ENCODE assay signal across 27 mouse cellular contexts in the genomic region with DNA sequence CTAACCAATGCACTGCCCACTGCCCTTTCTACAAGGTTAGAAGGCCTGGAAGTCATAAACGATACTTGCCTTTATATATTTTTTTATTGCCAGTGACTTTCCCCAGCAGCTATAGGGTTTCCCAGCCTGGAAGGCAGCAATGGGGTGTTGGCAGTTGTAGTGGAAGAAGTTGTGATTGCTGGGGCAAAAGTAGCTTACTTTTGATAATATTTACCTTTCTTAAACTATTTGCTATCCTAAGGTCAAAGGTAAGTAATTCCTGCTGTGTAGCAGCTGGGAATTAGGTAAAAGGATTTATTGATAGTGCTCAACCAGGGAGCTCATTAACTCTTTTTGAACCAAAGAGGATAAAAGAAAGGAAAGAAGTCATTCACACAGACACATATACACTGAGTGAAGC.
DNase-seq lines count a peak whose midpoint lies in the region; ATAC-seq and TF ChIP-seq lines count a peak whose summit lies in the region.
"Had no signal": no experiment of that assay in that cellular context is flagged by ENCODE, and none has a peak within 500 bp of the region (broad histone marks: within the 10 kb centered on the region; RNA-seq: fewer than 3 reads in every experiment).

No protein-coding gene starts in this region.

- DNase-seq in embryo, embryonic 10.5 days (ENCODE audit: low spot score): peak; percentile 0
- no peak for DNase-seq in embryo, embryonic 10 days (ENCODE audit: low spot score)
- peak; percentile 86 for DNase-seq in liver, adult 2 months (ENCODE audit: extremely low read depth, low read depth, low spot score)
- DNase-seq in neural tube, embryonic 11.5 days (ENCODE audit: low spot score): no peak
- DNase-seq in stomach, postnatal 0 days (ENCODE audit: low spot score): peak; percentile 28
- DNase-seq: adrenal gland, adult 8-10 months; adrenal gland, postnatal 25 days; cerebellum, adult 11-12 months; cerebellum, adult 8-10 months; cerebellum, postnatal 10 days; cerebellum, postnatal 36 days; forebrain, postnatal 0 days; gastrocnemius, adult 2 months; gastrocnemius, postnatal 14 days; heart, adult 18-20 months; heart, postnatal 10 days; heart, postnatal 36 days had no signal

- no peak for TF ChIP-seq CTCF in liver, adult 2 months (IDR thresholded peaks at IDR 0.05; ENCODE audit: low read depth, low read length)
- no peak for TF ChIP-seq CTCF in stomach, postnatal 0 days (IDR thresholded peaks at IDR 0.05; ENCODE audit: low read depth)

- TF ChIP-seq POLR2A in liver, adult 2 months (IDR thresholded peaks at IDR 0.05; ENCODE audit: extremely low read depth, insufficient read depth, low read length): no peak

- no peak overlapping the region for H3K27ac ChIP-seq in liver, adult 2 months (replicated peaks; ENCODE audit: insufficient read depth, low read depth, low read length)
- H3K27ac ChIP-seq in liver, embryonic 12.5 days: no peak overlapping the region
- no peak overlapping the region for H3K27ac ChIP-seq in neural tube, embryonic 11.5 days (ENCODE audit: low read depth, low read length)
- H3K27ac ChIP-seq in neural tube, embryonic 15.5 days (replicated peaks): no peak overlapping the region
- no peak overlapping the region for H3K27ac ChIP-seq in stomach, postnatal 0 days (replicated peaks)
- H3K27ac ChIP-seq in midbrain, embryonic 15.5 days: no peak overlapping the region
- H3K27ac ChIP-seq: embryonic facial prominence, embryonic 12.5 days; embryonic facial prominence, embryonic 15.5 days; gastrocnemius, adult 2 months; heart, embryonic 15.5 days; hindbrain, embryonic 14.5 days had no signal

- H3K4me1 ChIP-seq in liver, adult 2 months (ENCODE audit: control insufficient read depth, insufficient read depth, low read length): peaks cover 5% of the 10 kb centered on the region; the same call in 1 of the 2 replicates
- no peaks in the 10 kb centered on the region for H3K4me1 ChIP-seq in liver, embryonic 12.5 days
- no peaks in the 10 kb centered on the region for H3K4me1 ChIP-seq in neural tube, embryonic 11.5 days (ENCODE audit: control insufficient read depth, insufficient read depth, low read length)
- no peaks in the 10 kb centered on the region for H3K4me1 ChIP-seq in neural tube, embryonic 15.5 days
- H3K4me1 ChIP-seq in stomach, postnatal 0 days (replicated peaks; ENCODE audit: control insufficient read depth, insufficient read depth): no peaks in the 10 kb centered on the region
- H3K4me1 ChIP-seq in midbrain, embryonic 15.5 days: no peaks in the 10 kb centered on the region
- H3K4me1 ChIP-seq: embryonic facial prominence, embryonic 12.5 days; embryonic facial prominence, embryonic 15.5 days; heart, embryonic 12.5 days; heart, embryonic 15.5 days had no signal

- H3K4me2 ChIP-seq in liver, embryonic 12.5 days: no peak overlapping the region
- no peak overlapping the region for H3K4me2 ChIP-seq in neural tube, embryonic 11.5 days (ENCODE audit: low read depth)
- no peak overlapping the region for H3K4me2 ChIP-seq in neural tube, embryonic 15.5 days
- H3K4me2 ChIP-seq in stomach, postnatal 0 days (replicated peaks; ENCODE audit: low read depth): no peak overlapping the region
- no peak overlapping the region for H3K4me2 ChIP-seq in midbrain, embryonic 15.5 days
- H3K4me2 ChIP-seq: embryonic facial prominence, embryonic 12.5 days; embryonic facial prominence, embryonic 15.5 days; heart, embryonic 12.5 days; heart, embryonic 15.5 days; hindbrain, embryonic 14.5 days had no signal

- no peak for TF ChIP-seq EP300 in stomach, postnatal 0 days (optimal IDR thresholded peaks at IDR 0.05)

- ATAC-seq in liver, embryonic 12.5 days: no peak
- 0 out of 2 replicates have a peak, but pooled peaks have one; percentile 25 for ATAC-seq in neural tube, embryonic 11.5 days (ENCODE audit: insufficient read depth, low FRiP score, low TSS enrichment)
- no peak for ATAC-seq in neural tube, embryonic 15.5 days (ENCODE audit: low FRiP score)
- peak; percentile 67; the same call in 1 of the 2 replicates for ATAC-seq in stomach, postnatal 0 days (ENCODE audit: low FRiP score, low TSS enrichment)
- no peak for ATAC-seq in midbrain, embryonic 15.5 days (replicated peaks)
- ATAC-seq: activated CD4-positive, CD25-positive, alpha-beta regulatory T cell, adult 4 months; forebrain, embryonic 14.5 days; forebrain, postnatal 0 days had no signal

- H3K36me3 ChIP-seq in liver, adult 2 months (ENCODE audit: control insufficient read depth, insufficient read depth, low read length): no peaks in the 10 kb centered on the region
- H3K36me3 ChIP-seq in liver, embryonic 12.5 days: no peaks in the 10 kb centered on the region
- no peaks in the 10 kb centered on the region for H3K36me3 ChIP-seq in neural tube, embryonic 11.5 days (ENCODE audit: control insufficient read depth, insufficient read depth, low read length)
- no peaks in the 10 kb centered on the region for H3K36me3 ChIP-seq in neural tube, embryonic 15.5 days
- no peaks in the 10 kb centered on the region for H3K36me3 ChIP-seq in stomach, postnatal 0 days (ENCODE audit: control insufficient read depth, insufficient read depth, low read length)
- H3K36me3 ChIP-seq in midbrain, embryonic 15.5 days (replicated peaks): no peaks in the 10 kb centered on the region
- H3K36me3 ChIP-seq: embryonic facial prominence, embryonic 12.5 days; embryonic facial prominence, embryonic 15.5 days; heart, embryonic 12.5 days; heart, embryonic 15.5 days had no signal

- WGBS in liver, adult 2 months: 15% methylated on average over 1 of the region's 1 CpGs
- 67% methylated on average over 1 of the region's 1 CpGs for WGBS in liver, embryonic 12.5 days (ENCODE audit: insufficient replicate concordance)
- 66% methylated on average over 1 of the region's 1 CpGs for WGBS in neural tube, embryonic 11.5 days
- WGBS in neural tube, embryonic 15.5 days: 54% methylated on average over 1 of the region's 1 CpGs
- 51% methylated on average over 1 of the region's 1 CpGs for WGBS in stomach, postnatal 0 days
- WGBS in midbrain, embryonic 15.5 days: 86% methylated on average over 1 of the region's 1 CpGs

- H3K4me3 ChIP-seq in liver, adult 2 months (ENCODE audit: insufficient read depth, low read depth, low read length): no peak overlapping the region
- H3K4me3 ChIP-seq in liver, embryonic 12.5 days: no peak overlapping the region
- no peak overlapping the region for H3K4me3 ChIP-seq in neural tube, embryonic 11.5 days (ENCODE audit: low read depth, low read length)
- H3K4me3 ChIP-seq in neural tube, embryonic 15.5 days (replicated peaks): no peak overlapping the region
- no peak overlapping the region for H3K4me3 ChIP-seq in stomach, postnatal 0 days (ENCODE audit: low read depth, low read length)
- no peak overlapping the region for H3K4me3 ChIP-seq in midbrain, embryonic 15.5 days
- H3K4me3 ChIP-seq: embryonic facial prominence, embryonic 12.5 days; embryonic facial prominence, embryonic 15.5 days; gastrocnemius, adult 2 months; heart, embryonic 12.5 days; heart, embryonic 15.5 days had no signal

- H3K79me2 ChIP-seq in liver, adult 2 months (ENCODE audit: control insufficient read depth, insufficient read depth, low read length): no peaks in the 10 kb centered on the region

- no peaks in the 10 kb centered on the region for H3K9me3 ChIP-seq in liver, embryonic 12.5 days (replicated peaks)
- H3K9me3 ChIP-seq in neural tube, embryonic 11.5 days (ENCODE audit: control insufficient read depth, low read length): no peaks in the 10 kb centered on the region
- no peaks in the 10 kb centered on the region for H3K9me3 ChIP-seq in neural tube, embryonic 15.5 days (replicated peaks)
- no peaks in the 10 kb centered on the region for H3K9me3 ChIP-seq in stomach, postnatal 0 days (ENCODE audit: control insufficient read depth, low read length)
- H3K9me3 ChIP-seq in midbrain, embryonic 15.5 days: no peaks in the 10 kb centered on the region
- H3K9me3 ChIP-seq: embryonic facial prominence, embryonic 12.5 days; embryonic facial prominence, embryonic 15.5 days; heart, embryonic 12.5 days; heart, embryonic 15.5 days had no signal

- H3K9ac ChIP-seq in liver, adult 2 months (ENCODE audit: low read depth, low read length): no peak overlapping the region
- no peak overlapping the region for H3K9ac ChIP-seq in liver, embryonic 12.5 days
- no peak overlapping the region for H3K9ac ChIP-seq in neural tube, embryonic 11.5 days (ENCODE audit: low read length)
- no peak overlapping the region for H3K9ac ChIP-seq in neural tube, embryonic 15.5 days (replicated peaks)
- no peak overlapping the region for H3K9ac ChIP-seq in stomach, postnatal 0 days (ENCODE audit: low read length)
- H3K9ac ChIP-seq in midbrain, embryonic 15.5 days: no peak overlapping the region
- H3K9ac ChIP-seq: embryonic facial prominence, embryonic 12.5 days; embryonic facial prominence, embryonic 15.5 days; forebrain, postnatal 0 days; heart, embryonic 12.5 days; heart, embryonic 15.5 days; hindbrain, embryonic 14.5 days had no signal

- H3K27me3 ChIP-seq in liver, adult 2 months (ENCODE audit: control insufficient read depth, insufficient read depth, low read length): no peaks in the 10 kb centered on the region
- no peaks in the 10 kb centered on the region for H3K27me3 ChIP-seq in liver, embryonic 12.5 days (replicated peaks)
- no peaks in the 10 kb centered on the region for H3K27me3 ChIP-seq in neural tube, embryonic 11.5 days (ENCODE audit: control insufficient read depth, insufficient read depth, low read length)
- H3K27me3 ChIP-seq in neural tube, embryonic 15.5 days (replicated peaks): no peaks in the 10 kb centered on the region
- no peaks in the 10 kb centered on the region for H3K27me3 ChIP-seq in stomach, postnatal 0 days (ENCODE audit: control insufficient read depth, insufficient read depth, low read length)
- no peaks in the 10 kb centered on the region for H3K27me3 ChIP-seq in midbrain, embryonic 15.5 days (replicated peaks)
- H3K27me3 ChIP-seq: embryonic facial prominence, embryonic 12.5 days; embryonic facial prominence, embryonic 15.5 days; heart, embryonic 12.5 days; heart, embryonic 15.5 days had no signal

Comparison
In these comparisons a context has a peak if more than half of its experiments do, and no peak if none do; other contexts are left out.
1. DNase-seq: peak in embryo, embryonic 10.5 days (single experiment), liver, adult 2 months (single experiment) and stomach, postnatal 0 days (single experiment); none in embryo, embryonic 10 days (single experiment) and neural tube, embryonic 11.5 days (single experiment).
2. ATAC-seq: peak in neural tube, embryonic 11.5 days (single experiment) and stomach, postnatal 0 days (single experiment); none in liver, embryonic 12.5 days (single experiment), neural tube, embryonic 15.5 days (single experiment) and midbrain, embryonic 15.5 days (single experiment).